Mouse (Mus musculus) gastrocnemius, adult 18-20 months (tissue): ENCODE measurements around the gene Taar5. TPM values are rescaled to one million over a fixed set of nuclear protein-coding genes. Genes with fewer than 3 reads are reported as not detected.

Experiments used
- DNase-seq: peaks from one replicate; pipeline ENCODE4 v3.0.0; 2021; ENCODE audit warnings: low spot score
- long read RNA-seq, 2 experiments: library from polyadenylated mRNA; stranded (forward); transcript quantifications; one replicate each; pipeline ENCODE4 v2.0.0; 2021
- total RNA-seq, 2 experiments: library from RNA; stranded (reverse); gene quantifications; 2 replicates each; pipeline ENCODE4 v1.2.3; 2021

Gene Taar5
- not detected for total RNA-seq
- long read RNA-seq, experiment 1 = 0 reads
- long read RNA-seq, experiment 2 = 0 reads

GRCm38 (mm10) chr10:23970656-23971165 lies at the start of gene Taar5:
Gene Taar5, plus strand, starts transcription at chr10:23970706.
- no peak for DNase-seq

- DNase-seq = no peak
Measured at GRCm38 (mm10) chr10:23922468-23922867, 48.0 kb upstream of the Taar5 start.

GRCm38 (mm10) chr10:23923941-23924340 lies 46.6 kb upstream of the Taar5 start:
- DNase-seq = no peak

- no peak for DNase-seq
Measured at GRCm38 (mm10) chr10:23937613-23938012, 32.9 kb upstream of the Taar5 start.

DNA sequence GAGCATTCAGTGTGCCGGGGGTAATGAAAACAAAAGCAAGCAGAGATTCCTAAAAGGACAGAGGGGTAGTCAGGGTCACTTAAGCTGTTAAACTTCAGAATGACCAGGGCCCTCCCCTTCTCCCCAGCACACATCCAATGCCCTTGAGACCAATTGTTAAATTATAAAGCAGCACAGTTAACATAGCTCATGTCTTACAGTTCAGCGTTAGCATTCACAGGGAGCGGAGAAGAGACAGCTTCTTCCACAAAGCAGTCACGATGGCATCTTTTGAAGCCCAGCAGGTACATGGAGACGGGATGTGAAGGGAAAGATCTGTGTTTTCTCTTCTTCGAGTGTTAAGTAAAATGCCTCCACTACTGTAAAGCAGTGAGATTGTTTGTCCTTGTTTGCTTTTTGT lies 32.2 kb upstream of the Taar5 start, which contains the start of gene Taar2:
Taar2 (plus strand) TSS at position 261 of the 400 bp plus-strand sequence.
- DNase-seq = no peak

DNA sequence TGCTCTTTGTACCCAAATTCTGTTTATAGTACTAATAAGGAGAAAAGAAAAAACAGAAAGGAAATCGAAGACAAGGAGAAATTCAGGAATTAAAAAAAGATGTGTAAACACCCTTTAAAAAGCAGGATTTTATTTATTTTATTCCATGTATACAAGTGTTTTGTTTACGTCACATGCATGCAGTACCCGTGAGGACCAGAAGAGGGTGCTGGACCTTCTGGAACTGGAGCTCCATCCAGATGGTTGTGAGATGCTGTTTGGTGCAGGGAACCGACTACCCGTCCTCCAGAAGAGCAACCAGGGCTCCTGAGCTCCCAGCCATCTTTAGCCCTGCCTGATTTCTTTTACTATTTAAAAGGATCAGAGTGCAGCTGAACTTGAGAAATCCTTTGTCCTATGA lies 28.0 kb upstream of the Taar5 start:
- no peak for DNase-seq

DNA sequence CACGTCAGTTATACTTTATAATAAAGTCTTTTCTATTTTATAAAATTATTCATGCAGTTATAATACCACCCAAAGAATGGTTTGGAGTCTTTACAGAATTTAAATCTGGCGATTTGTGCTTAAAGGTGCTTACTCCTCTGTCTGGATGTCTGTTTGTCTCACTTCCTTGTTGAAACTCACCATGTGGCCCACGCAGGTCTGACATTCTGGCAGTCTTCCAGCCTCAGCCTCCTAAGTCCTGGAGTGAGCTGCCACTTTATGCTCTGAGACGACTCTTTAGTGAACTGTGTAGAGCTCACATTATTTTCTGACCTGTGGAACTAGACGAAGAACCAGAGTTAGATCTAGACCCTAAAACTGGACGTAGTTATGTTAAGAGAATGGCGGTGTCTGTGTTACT lies 22.5 kb upstream of the Taar5 start:
- DNase-seq = no peak

DNA sequence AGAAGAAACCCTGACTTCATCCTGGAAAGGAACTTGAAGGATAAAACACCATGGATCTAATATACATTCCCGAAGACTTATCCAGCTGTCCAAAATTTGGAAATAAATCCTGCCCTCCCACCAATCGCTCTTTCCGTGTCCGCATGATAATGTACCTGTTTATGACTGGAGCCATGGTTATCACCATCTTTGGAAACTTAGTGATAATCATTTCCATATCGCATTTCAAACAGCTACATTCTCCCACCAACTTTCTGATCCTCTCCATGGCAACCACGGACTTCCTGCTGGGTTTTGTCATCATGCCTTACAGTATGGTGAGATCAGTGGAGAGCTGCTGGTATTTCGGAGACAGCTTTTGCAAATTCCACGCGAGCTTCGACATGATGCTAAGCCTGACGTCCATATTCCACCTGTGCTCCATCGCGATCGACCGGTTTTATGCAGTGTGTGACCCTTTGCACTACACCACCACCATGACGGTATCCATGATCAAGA lies 20.9 kb upstream of the Taar5 start, which contains the start of gene Taar3:
Taar3 (plus strand) TSS at position 51 of the 498 bp plus-strand sequence.
- DNase-seq = no peak

GRCm38 (mm10) chr10:23951714-23952113 lies 18.8 kb upstream of the Taar5 start:
- DNase-seq = no peak

GRCm38 (mm10) chr10:23959071-23959470 lies 11.4 kb upstream of the Taar5 start:
- DNase-seq = no peak

- no peak for DNase-seq
Measured at GRCm38 (mm10) chr10:23960444-23960915, 10.0 kb upstream of the Taar5 start, which contains the start of gene Taar4. Gene Taar4, plus strand, starts transcription at chr10:23960494.

DNA sequence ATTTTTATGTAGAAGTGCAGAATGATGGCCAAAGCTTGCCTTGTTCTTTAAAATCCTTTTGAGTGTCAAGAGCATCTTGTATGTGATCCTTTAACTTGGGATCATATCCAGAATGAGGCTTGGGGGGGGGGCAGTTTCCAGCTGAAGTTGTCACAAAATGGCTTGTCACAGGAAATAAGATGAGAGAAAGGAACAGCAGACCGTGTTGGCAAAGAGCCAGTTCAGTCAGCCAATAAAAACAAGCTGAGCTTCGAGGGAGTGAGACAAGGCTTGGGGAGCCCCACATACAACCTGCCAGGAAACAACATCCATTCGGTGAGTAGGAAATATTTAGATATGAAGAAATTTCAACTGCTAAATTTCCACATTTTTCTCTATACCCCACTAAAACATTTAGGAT lies 7.1 kb upstream of the Taar5 start:
- no peak for DNase-seq

- no peak for DNase-seq
Measured at GRCm38 (mm10) chr10:23964921-23965610, 5.4 kb upstream of the Taar5 start.

DNA sequence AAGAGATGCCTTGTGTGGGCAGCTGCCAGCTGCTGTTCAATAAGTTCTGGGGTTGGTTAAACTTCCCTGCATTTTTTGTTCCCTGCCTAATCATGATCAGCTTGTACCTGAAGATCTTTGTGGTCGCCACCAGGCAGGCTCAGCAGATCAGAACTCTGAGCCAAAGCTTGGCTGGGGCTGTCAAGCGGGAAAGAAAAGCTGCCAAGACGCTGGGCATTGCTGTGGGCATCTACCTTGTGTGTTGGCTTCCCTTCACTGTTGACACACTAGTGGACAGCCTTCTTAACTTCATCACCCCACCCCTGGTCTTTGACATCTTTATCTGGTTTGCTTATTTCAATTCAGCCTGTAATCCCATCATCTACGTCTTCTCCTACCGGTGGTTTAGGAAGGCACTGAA lies 750 bp downstream of the Taar5 start:
- no peak for DNase-seq

DNA sequence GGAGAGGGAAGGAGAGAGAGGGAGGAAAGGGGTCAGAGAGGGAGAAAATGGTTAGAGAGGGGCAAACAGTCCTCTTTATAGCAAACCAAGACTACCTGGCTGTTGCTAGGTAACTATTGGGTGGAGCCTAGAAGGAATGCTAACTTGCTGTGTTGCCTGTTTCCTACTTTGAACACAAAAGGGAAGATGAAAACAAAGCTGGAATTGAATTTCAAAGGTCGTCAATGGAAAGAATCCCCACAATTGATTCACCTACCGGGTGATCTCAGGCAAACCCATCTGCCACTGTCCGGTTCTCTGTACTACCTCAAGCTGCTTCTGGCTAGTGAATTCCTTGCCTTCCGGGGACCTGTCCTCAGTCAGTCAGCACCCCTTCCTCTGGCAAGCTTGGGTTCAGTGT lies 7.5 kb downstream of the Taar5 start:
- DNase-seq = no peak

DNA sequence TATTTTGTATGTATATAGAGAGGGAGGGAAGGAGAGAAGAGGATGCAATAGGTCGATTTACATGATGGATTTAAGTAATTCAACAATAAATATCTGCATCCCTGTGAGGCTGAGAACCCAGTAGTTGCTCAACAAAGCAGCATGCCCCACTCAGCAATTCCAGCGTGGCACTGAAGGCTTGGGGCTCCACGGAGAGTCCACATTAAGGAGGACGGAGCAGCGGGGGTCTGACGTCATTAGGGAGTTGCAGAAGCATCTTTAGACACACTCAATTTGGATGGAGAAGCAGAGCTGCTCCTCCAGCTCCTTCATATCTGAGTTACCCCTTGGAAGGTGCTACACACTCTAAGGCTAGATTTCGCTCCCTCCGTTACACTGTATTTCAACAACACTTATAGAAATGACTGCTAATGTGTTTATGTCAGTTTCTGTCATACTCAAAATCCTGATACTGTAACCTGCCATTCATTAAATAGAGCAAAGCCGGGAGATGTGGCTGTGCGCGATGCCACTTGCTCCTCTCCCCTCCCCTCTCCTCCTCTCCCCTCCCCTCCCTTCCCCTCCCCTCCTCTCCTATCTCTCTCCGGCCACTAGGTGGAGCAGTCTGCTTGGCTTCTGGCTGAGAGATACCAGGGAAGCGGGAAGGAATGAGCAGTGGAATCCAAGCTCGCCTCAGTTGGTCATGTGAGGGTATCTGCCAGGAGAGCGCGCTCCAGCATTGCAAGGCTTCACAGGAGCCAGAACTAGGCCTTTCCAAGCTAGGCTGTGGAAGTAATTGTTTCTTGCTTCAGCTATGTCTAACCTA lies 8.6 kb downstream of the Taar5 start:
- DNase-seq = peak; percentile 51

GRCm38 (mm10) chr10:23985546-23985945 lies 15.0 kb downstream of the Taar5 start, which contains the start of gene Taar6:
Gene Taar6, minus strand, starts transcription at chr10:23985646.
- no peak for DNase-seq

DNA sequence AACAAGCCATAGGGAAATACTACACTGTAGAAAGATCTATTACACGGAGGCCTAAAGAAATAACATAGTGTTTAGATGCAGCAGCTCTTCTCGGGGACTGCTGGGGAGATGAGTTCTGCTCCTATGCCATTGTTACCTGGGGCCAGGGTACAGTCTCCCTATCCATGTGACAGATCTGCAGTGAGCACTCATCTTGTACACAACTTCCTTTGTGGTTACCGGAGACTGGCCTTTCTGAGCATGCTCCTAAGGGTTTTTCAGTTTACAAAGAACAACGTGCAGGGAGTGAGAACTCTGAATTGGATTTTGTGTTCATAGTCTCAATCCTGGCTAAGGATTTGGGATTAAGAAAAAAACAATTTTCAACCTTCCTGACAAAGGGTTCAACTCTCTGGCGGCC lies 15.9 kb downstream of the Taar5 start:
- DNase-seq = no peak

DNA sequence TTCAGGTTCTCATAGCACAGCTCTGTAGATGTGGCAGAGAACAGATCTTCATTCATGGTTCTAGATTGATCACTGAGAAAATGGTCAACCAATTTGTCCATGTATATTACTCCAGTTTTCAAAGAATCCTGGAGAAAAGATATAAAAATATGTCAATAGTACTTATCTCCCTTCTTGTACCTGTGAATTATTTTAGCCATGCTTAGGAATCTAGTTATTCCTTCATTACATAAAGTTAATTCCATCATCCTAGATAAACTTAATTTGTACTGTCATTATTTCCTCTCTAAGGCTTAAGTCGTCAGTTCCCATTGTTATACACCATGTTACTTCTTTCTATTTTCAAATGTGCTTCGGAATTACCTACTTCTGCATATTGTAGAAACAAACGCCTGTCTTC lies 22.9 kb downstream of the Taar5 start, which contains the start of gene Taar7a:
Taar7a (minus strand) TSS at position 101 of the 400 bp plus-strand sequence.
- no peak for DNase-seq

DNA sequence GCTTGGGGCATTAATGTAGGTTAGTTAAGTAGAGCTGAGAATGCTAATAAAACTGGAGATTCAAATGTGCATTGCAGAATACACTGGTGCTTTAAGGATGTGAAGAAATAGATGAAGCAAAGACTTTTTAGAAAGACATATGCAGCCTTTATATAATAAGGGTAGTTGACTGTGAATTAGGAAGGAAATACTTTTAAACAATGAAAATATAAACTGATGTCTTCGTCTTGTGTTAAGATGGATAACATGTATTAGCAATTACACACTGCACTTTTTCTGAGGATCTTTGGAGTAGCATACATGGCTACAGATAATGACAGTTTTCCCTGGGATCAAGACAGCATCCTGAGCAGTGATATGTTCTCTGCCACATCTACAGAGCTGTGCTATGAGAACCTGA lies 29.1 kb downstream of the Taar5 start, which contains the start of gene Taar7b:
Taar7b (plus strand) TSS at position 301 of the 400 bp plus-strand sequence.
- no peak for DNase-seq

GRCm38 (mm10) chr10:24006442-24006841 lies 35.9 kb downstream of the Taar5 start:
- DNase-seq = no peak

GRCm38 (mm10) chr10:24007034-24007433 lies 36.5 kb downstream of the Taar5 start:
- DNase-seq = no peak
